Mouse (Mus musculus): Measurements from ENCODE around the gene Tesk2.

The Tesk2 gene

DNA sequence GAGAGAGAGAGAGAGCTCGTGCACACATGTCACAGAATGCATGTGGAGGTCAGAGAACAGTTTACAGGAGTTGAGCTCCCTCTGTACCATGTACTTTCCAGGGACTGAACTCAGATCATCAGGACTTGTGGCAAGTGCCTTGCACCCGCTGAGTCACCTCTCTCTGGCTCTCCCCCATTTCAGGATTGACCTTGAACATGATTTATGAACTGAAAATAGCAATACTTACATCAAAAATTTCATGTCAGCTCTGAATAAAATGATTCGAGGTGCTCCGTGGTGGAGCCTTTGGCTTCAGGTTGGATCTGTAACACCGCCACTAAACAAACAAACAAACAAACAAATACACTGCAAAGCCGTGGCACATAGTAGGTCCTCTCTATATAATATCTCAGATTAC, 120.1 kb downstream of the Tesk2 start:
- in situ Hi-C loops (cut with MseI, MboI) = no loop called here

DNA sequence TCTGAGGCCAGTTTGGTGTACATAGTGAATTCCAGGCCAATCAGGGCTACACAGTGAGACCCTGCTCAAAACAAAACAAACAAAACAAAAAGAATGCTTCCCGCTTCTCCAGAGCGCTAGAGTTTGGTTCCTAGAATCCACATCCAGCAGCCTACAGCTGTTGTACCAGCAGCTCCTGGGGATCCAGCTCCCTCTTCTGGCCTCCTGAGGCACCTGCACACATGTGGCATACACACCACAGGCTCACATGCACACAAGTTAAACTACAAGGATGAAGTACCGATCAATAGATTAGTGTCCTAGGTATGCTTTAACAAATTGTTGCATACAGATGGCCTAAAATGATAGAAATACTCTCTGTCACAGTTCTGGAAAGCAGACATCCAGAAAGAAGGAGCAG, 123.6 kb downstream of the Tesk2 start:
- in situ Hi-C loops (cut with MseI, MboI) = no loop called here

DNA sequence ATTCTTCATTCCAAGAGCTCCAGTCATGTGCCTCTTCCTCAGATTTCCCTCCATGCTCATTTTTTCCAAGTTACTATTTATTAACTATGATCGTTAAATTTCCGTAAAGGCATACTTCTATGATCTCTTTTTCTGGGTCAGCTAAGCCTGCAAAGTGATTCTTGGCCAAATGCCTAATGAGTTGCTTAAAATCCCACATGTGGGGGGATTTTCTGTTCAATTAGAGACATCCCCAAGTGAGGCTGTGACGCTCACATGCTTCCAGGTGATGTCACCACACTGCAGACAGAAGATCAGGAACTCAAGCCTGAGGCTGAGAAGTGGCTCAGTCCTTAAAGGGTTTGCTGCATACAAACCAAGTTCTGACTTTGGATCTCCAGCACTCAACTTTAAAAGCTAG, 129.2 kb downstream of the Tesk2 start:
- in situ Hi-C loops (cut with MseI, MboI) = no loop called here

DNA sequence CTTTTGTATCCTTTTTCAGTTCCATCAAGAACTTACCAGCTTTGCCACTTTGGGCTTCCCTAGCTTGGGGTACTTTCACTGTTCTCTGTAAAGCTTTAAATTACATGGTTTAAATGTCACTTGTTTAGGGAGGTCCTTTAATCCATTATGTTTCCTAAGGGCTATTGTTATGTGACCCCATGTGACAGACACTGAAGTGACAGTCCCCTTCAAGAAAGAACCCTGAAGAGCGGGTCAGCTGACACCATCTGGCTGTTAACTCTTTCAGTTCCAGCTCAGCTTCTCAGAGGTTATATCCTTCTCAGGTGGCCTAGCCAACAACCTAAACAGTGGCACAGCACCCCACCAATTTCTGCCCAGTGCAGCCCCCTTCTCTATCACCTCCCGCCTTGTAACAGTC, 133.5 kb downstream of the Tesk2 start:
- in situ Hi-C loops (cut with MseI, MboI) = no loop called here
